Mouse (Mus musculus) embryo, embryonic 11.5 days (tissue): ENCODE data around the gene Nrip2.
"Not testable (repeated sequence)": the region's sequence is repeated elsewhere in the genome, so short reads cannot be mapped to it uniquely, and the experiment has no call there.

Experiments
- DNase-seq: peaks from one replicate; pipeline ENCODE4 v3.0.0-alpha.2; 2012; ENCODE audit warnings: low read depth, low spot score

Nrip2 gene

DNA sequence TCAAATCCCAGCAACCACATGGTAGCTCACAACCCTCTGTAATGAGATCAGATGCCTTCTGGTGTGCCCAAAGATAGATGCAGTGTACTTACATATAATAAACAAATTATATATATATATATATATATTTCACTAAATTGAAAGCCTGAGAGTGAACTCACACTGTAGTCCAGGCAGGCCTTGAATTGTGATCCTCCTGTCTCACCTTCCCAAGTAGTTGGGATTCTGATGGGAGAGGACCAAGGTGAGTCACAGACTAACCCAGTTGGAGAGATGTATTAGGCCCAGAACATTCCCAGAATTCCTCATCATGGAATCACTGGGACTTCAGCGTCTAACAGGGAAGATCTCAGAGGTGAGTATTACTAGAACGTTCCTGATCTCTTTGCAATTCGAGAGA, at the start of gene Nrip2:
Gene Nrip2, plus strand, starts transcription at position 301 of the 400 bp plus-strand sequence.
- DNase-seq: no peak

GRCm38 (mm10) chr6:128349711-128350110, 49.4 kb upstream of the Nrip2 start:
- DNase-seq: no peak

- DNase-seq: no peak
Measured at GRCm38 (mm10) chr6:128354140-128354539, 45.0 kb upstream of the Nrip2 start.

DNA sequence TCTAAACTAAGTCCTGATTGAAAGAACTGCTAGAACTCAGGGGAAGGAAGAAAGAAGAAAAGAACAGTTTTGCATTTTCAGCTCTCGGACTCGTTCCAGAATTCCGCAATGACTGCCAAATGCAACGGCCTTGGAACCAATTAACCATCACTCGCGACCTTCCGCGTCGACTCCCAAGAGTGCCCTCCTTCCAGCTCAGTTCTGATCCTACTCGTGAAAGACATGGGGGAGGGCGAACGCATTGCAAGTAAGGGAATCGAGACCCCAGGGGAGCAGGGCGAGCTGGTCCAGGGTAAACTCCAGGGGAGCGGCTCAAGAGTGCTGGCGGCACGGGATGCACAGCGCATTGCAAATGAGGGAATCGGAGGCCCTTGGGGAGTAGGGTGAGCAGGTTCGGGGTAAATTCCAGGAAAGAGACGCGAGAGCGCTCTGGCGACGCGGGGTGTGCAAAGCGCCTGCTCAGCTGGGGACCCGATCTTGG, 43.9 kb upstream of the Nrip2 start:
- peak; percentile 32 for DNase-seq

DNA sequence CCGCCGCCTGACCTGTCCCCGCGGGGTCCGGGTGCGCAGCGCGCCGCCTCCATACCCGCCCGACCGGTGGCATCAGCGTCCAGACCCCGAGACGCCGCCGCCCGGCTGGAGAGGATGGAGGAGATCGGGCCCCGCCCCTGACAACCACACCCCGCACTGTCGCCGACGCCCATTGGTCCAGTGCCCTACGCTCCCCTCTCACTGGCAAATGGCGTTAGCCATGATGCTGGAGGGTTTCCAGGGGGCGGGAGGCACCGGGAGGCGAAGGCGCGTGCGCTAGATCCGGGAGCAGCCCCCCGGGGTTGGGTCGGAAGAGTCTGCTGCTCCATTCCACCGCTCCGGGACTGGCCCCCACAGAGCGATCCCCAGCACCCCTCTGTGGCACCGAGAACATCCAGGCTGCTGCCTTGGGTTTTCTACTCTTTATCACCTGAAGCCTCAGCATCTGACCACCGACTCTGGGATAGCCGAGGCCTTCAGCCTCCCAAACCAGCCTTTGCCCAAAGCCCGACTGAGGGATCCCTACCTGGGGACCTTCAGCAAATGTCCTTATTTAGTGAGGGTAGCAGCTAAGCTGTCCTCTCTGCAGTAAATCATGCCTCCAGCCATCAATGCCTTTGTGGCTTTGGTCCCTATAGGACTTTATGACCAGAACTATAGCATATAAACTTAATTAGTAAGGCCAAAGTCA, 43.2 kb upstream of the Nrip2 start, which contains the start of gene Tulp3:
Gene Tulp3, minus strand, starts transcription at position 126 of the 691 bp plus-strand sequence.
- peak; percentile 91 for DNase-seq

GRCm38 (mm10) chr6:128358999-128359398, 40.1 kb upstream of the Nrip2 start:
- peak; percentile 38 for DNase-seq

GRCm38 (mm10) chr6:128361901-128362300, 37.2 kb upstream of the Nrip2 start:
- DNase-seq: no peak

GRCm38 (mm10) chr6:128362381-128363006, 36.6 kb upstream of the Nrip2 start, which contains the start of the genes Rhno1 and Foxm1:
TSS of gene Rhno1 (minus strand) at chr6:128362911.
TSS of gene Foxm1 (plus strand) at chr6:128362967.
- peak; percentile 79 for DNase-seq

DNA sequence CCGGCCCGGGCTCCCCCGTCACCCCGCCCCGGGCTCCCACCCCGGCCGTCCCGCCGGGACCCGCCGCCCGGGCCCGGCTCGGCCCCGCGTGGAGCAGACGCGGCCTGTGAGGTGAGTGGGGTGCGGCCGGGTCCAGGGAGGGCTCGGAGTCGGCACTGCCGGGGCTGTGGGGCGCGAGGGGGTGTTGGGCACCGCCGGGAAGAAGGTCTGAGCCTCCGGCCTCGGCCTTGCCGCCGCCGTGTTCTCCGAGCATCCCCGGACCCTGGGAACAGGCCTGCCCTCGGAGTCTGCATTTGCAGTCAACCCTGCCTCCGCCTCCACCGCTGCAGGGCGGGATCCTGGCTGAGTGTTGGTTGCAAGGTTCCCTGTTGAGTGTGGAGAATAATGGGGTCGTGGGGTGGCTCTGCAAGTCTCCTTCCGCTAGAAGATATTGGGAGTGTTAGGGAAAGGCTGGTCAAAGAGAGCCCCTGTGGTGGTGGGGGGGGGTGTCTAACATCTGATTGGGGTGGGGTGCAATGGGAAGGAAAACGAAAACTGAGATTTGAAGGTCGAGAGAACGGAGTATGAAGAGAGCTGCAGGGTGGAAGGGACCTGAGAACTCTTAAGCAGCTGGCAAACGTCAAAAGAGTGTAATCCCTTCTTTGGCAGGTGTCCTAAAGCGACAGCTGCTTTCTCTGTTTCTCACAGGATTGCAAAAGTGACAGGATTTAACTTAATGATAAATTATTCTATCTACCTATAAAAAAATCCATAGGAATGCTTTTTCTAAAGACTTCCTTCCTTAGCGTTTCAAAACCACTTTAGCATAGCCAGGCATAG, 35.9 kb upstream of the Nrip2 start:
- no peak for DNase-seq

- DNase-seq: no peak
Measured at GRCm38 (mm10) chr6:128364721-128365120, 34.4 kb upstream of the Nrip2 start.

- no peak for DNase-seq
Measured at GRCm38 (mm10) chr6:128366466-128366865, 32.6 kb upstream of the Nrip2 start.

DNA sequence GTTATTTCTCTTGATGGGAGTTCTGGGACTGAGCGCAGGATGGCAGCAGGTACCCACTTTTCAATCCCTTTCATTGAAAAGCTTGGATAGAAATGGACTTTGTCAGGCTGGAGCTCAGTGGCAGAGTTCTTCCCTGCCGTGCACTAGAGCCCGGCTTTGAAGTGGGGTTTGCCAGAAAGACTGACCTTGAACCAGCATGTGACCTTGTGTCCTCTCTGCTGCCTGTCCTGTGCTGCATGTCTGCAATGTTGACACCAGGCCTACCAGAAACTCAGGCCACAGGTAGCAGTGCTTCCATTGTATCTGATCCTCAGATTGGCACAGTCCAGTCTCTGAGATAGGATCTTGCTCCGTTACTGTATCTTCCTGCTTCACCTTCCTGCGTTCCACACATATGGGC, 29.1 kb upstream of the Nrip2 start:
- no peak for DNase-seq

- DNase-seq: no peak
Measured at GRCm38 (mm10) chr6:128375192-128375591, 23.9 kb upstream of the Nrip2 start, which contains the start of the genes Tex52 and Gm44596. TSS of gene Tex52 (plus strand) at chr6:128375456. TSS of gene Gm44596 (plus strand) at chr6:128375503.

GRCm38 (mm10) chr6:128376371-128377085, 22.6 kb upstream of the Nrip2 start:
- no peak for DNase-seq

GRCm38 (mm10) chr6:128379636-128380035, 19.5 kb upstream of the Nrip2 start:
- no peak for DNase-seq

DNA sequence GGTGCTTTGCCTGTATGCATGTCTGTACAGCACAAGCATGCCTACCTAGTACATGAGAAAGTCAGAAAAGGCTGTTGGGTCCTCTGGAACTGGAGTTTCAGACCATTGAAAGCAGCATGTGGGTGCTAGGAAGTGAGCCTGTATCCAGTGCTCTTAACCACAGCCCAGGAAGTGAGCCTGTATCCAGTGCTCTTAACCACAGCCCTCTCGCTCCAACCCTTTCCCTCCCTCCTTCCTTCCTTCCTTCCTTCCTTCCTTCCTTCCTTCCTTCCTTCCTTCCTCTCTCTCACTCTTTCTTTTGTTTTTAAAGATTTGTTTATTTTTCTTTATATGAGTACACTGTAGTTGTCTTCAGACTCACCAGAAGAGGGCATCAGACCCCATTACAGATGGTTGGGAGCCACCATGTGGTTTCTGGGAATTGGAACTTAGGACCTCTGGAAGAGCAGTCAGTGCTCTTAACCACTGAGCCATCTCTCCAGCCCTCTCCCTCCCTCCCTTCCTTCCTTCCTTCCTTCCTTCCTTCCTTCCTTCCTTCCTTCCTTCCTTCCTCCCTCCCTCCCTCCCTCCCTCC, 18.4 kb upstream of the Nrip2 start:
- DNase-seq: not testable (repeated sequence)

- no peak for DNase-seq
Measured at GRCm38 (mm10) chr6:128381254-128381653, 17.8 kb upstream of the Nrip2 start.

GRCm38 (mm10) chr6:128383752-128384151, 15.3 kb upstream of the Nrip2 start:
- DNase-seq: no peak

GRCm38 (mm10) chr6:128385026-128385425, 14.1 kb upstream of the Nrip2 start:
- DNase-seq: no peak

DNA sequence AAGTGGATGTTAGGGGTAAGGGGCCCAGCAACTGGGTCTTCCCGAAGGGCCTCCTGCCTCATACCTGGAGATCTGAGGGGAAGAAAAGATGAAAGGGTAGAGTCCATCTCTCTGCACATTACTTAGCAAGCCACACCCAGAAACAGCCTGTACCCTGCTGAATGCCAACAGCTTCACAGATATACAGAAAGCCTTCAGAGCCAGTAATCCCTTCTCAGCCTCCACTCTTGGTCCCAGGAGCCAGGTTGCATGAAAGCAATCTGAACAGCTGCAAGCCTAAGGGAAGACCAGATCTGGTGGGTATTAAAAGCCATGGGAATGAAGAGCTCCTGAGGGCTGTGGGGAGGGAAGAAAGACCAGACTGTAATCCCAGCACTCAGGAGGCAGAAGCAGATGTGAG, 9.9 kb upstream of the Nrip2 start:
- no peak for DNase-seq

- no peak for DNase-seq
Measured at GRCm38 (mm10) chr6:128390683-128391082, 8.4 kb upstream of the Nrip2 start.
